Mouse (Mus musculus) thymus, adult 2 months (tissue): ENCODE data around the gene Gucy2d.

Experiments
- CTCF ChIP-seq: fragments of 200-500 bp; IDR thresholded peaks from 2 replicates; pipeline ENCODE4 v1.5.1; 2012; ENCODE audit warnings: mild to moderate bottlenecking, control low read depth, low read length, moderate library complexity, borderline replicate concordance; ENCODE audit not compliant: control insufficient read depth, poor library complexity, insufficient read depth; ENCODE audit errors: extremely low read depth
- POLR2A ChIP-seq: fragments of 200-500 bp; IDR thresholded peaks from 2 replicates; pipeline ENCODE4 v1.6.1; 2012; ENCODE audit warnings: mild to moderate bottlenecking, low read length, control low read depth, moderate library complexity; ENCODE audit not compliant: control insufficient read depth, poor library complexity, insufficient read depth; ENCODE audit errors: extremely low read depth

GRCm38 (mm10) chr7:98523070-98523812 lies 83.0 kb downstream of the Gucy2d start:
- TF ChIP-seq POLR2A, result no peak
- TF ChIP-seq CTCF, result no peak
